Mouse (Mus musculus): ENCODE measurements around the gene C1qtnf1. TPM values are rescaled to one million over a fixed set of nuclear protein-coding genes. Genes with fewer than 3 reads are reported as not detected.

The C1qtnf1 gene
- polyA plus RNA-seq, 1 experiment = 24.2 TPM

DNA sequence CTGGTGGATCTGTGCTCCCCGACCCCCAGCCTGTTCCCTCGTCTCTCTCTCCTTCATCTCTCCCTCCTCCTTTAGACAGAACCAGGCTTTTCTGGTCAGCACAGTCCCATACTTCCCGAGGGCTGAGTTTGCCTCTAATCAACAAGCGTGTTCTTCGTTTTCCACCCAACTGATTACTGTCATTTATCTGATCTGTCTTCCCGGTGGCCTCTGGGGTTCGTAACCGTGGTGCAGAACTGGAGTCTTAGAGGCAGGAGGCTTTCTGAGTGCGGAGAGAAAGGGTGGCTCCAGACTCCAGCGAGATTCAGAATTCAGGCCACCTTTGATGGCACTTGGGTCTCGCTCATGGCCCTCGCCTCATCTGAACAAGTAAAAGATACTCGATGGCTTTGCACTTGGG is 6.1 kb downstream of the C1qtnf1 start:
- no peaks in the 10 kb centered on the region for H3K27me3 ChIP-seq (replicated peaks; ENCODE audit: control insufficient read depth, insufficient read depth, low read length)
- H3K36me3 ChIP-seq (ENCODE audit: control insufficient read depth, insufficient read depth, low read length) = no peaks in the 10 kb centered on the region
- no peak overlapping the region for H3K27ac ChIP-seq (ENCODE audit: insufficient read depth, low read depth, low read length)
- TF ChIP-seq POLR2A (IDR thresholded peaks at IDR 0.05; ENCODE audit: low read depth, low read length) (no peak), CTCF (conservative IDR thresholded peaks at IDR 0.05; ENCODE audit: insufficient read depth, insufficient read length, low read depth, low read length) (no peak)
- H3K4me1 ChIP-seq (ENCODE audit: control insufficient read depth, insufficient read depth, low read length) = peaks cover 31% of the 10 kb centered on the region
- 58% methylated on average over 13 of the region's 13 CpGs for WGBS
- DNase-seq = no peak
- H3K4me3 ChIP-seq (ENCODE audit: insufficient read depth, low read depth, low read length) = no peak overlapping the region

DNA sequence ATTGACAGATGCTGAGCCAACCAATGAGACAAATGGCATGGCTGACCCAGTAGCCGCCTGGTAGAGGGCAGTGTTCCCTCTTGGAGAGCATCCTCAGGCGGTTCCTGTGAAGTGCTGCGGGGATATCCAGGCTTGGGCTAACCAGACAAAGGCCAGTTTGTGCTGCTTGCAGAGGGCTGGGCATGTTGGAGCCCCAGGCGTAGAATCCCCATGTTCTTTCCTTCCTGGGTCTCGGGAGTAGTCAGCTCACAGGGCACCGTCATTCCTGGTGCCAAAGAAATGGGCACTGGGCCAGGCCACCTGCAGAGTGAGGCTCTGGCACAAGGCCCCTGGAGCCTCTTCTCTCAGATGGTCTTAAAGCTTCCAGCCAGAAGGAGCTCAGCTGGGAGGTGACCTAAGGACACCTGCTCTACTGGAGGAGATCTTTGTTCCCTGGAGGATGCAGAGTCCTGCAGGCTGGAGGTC is 8.5 kb downstream of the C1qtnf1 start:
- Histone ChIP-seq H3K27me3 (replicated peaks; ENCODE audit: control insufficient read depth, insufficient read depth, low read length) (no peaks in the 10 kb centered on the region), H3K36me3 (ENCODE audit: control insufficient read depth, insufficient read depth, low read length) (no peaks in the 10 kb centered on the region), H3K27ac (ENCODE audit: insufficient read depth, low read depth, low read length) (peak overlapping the region; percentile 19; the same call in 1 of the 2 replicates), H3K4me3 (ENCODE audit: insufficient read depth, low read depth, low read length) (no peak overlapping the region), H3K4me1 (ENCODE audit: control insufficient read depth, insufficient read depth, low read length) (peaks cover 20% of the 10 kb centered on the region)
- 25% methylated on average over 6 of the region's 6 CpGs for WGBS
- TF ChIP-seq POLR2A (IDR thresholded peaks at IDR 0.05; ENCODE audit: low read depth, low read length) = no peak
- TF ChIP-seq CTCF (conservative IDR thresholded peaks at IDR 0.05; ENCODE audit: insufficient read depth, insufficient read length, low read depth, low read length) = peak; percentile 38
- peak; percentile 80 for DNase-seq

DNA sequence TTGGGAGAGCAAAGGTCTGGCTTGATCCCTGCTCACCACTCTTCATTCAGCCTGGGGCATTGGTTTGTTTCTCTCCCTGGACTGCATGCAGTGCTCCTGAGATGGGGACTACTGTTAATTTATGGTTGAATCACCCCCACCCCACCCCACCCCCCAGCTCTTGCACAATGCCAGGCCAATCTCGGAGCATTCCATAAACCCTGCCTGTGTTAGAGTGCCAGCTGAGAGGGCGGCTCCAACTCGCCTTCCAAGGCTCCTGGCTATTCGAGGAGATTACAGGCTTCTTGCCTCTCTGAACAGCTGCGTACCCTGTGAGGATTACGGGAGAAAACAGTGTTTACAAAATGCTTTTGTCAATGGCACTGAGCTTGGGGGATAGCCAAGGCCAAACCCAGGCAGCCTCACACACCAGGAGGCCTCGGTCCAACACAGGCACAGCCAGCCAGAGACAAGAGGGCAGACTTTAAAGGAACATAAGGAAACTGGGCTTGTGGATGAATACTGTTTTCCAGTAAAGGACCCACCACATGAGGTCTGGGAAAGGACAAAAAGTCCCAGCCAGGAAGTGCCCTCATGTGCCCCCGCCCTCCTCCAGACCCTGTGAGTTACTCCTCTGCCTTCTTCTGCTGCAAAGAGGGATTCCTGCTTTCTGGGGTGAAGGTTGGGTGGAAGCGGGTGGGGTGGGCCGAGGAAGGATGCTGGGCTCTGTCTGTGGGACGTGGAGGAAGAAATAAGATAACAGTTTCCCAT is 10.8 kb downstream of the C1qtnf1 start:
- Histone ChIP-seq H3K4me3 (ENCODE audit: insufficient read depth, low read depth, low read length) (no peak overlapping the region), H3K27ac (ENCODE audit: insufficient read depth, low read depth, low read length) (peak overlapping the region; percentile 11; the same call in 1 of the 2 replicates), H3K36me3 (ENCODE audit: control insufficient read depth, insufficient read depth, low read length) (no peaks in the 10 kb centered on the region), H3K4me1 (ENCODE audit: control insufficient read depth, insufficient read depth, low read length) (peaks cover 20% of the 10 kb centered on the region), H3K27me3 (replicated peaks; ENCODE audit: control insufficient read depth, insufficient read depth, low read length) (no peaks in the 10 kb centered on the region)
- DNase-seq = no peak
- WGBS = 28% methylated on average over 11 of the region's 11 CpGs
- no peak for TF ChIP-seq POLR2A (IDR thresholded peaks at IDR 0.05; ENCODE audit: low read depth, low read length)
- no peak for TF ChIP-seq CTCF (conservative IDR thresholded peaks at IDR 0.05; ENCODE audit: insufficient read depth, insufficient read length, low read depth, low read length)

DNA sequence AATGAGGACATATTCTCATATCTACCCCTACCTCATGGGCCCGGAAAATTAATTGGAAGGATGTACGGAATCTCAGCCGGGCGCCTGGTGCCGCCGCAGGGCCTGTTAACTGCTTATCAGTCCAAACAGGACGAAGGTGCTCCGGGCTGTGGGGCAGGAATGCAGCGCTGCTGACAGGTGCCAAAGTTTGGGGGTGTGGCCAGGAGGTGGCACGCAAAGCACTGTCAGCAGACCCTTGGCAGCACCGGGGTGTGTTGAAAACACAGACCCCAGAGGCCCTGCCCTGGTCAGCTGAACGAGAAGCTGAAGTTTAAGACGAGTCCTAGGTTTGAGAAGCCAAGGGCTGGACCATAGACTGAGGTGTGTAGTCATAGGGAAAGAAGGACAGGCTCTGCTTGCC is 14.7 kb downstream of the C1qtnf1 start:
- no peaks in the 10 kb centered on the region for H3K27me3 ChIP-seq (replicated peaks; ENCODE audit: control insufficient read depth, insufficient read depth, low read length)
- H3K27ac ChIP-seq (ENCODE audit: insufficient read depth, low read depth, low read length) = no peak overlapping the region
- no peaks in the 10 kb centered on the region for H3K36me3 ChIP-seq (ENCODE audit: control insufficient read depth, insufficient read depth, low read length)
- TF ChIP-seq POLR2A (IDR thresholded peaks at IDR 0.05; ENCODE audit: low read depth, low read length) = no peak
- TF ChIP-seq CTCF (conservative IDR thresholded peaks at IDR 0.05; ENCODE audit: insufficient read depth, insufficient read length, low read depth, low read length) = no peak
- H3K4me3 ChIP-seq (ENCODE audit: insufficient read depth, low read depth, low read length) = no peak overlapping the region
- 78% methylated on average over 13 of the region's 13 CpGs for WGBS
- peaks cover 10% of the 10 kb centered on the region for H3K4me1 ChIP-seq (ENCODE audit: control insufficient read depth, insufficient read depth, low read length)
- DNase-seq = no peak

DNA sequence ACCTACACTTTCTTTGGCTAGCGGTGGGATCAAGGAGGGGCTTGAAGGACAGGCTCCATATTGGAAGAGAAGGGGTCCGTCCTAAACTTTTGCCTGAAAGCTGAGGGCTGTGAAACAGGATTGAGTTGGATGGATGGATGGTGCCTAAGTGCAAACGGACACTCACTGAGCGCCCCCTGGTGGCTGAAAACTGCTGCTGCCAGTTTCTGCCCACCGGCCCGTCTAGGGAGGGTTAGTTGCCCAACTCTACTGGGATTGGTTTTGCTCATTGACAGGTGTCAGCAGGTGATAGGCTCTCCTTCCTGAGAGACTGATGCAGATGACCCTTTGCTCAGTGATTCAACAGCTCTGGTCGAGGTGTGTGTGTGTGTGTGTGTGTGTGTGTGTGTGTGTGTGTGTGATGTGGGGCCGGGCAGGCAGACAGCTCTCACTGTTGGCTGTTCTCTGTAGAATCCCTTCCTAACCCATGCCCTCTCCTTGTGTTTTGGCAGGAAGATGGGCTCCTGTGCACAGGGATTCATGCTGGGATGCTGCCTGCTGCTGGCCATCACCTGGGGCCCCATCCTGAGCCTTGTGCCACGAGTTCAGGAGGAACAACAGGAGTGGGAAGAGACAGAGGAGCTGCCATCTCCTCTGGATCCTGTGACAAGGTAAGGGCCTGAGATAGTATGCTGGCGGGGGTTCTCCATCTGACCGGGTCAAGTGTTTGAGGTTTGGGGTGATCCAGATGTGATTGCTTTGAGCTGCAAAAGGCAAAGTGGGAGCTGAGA is 15.4 kb downstream of the C1qtnf1 start:
- peak; percentile 69 for DNase-seq
- no peaks in the 10 kb centered on the region for H3K27me3 ChIP-seq (replicated peaks; ENCODE audit: control insufficient read depth, insufficient read depth, low read length)
- peaks cover 8% of the 10 kb centered on the region; the same call in 1 of the 2 replicates for H3K4me1 ChIP-seq (ENCODE audit: control insufficient read depth, insufficient read depth, low read length)
- TF ChIP-seq POLR2A (IDR thresholded peaks at IDR 0.05; ENCODE audit: low read depth, low read length) (no peak), CTCF (conservative IDR thresholded peaks at IDR 0.05; ENCODE audit: insufficient read depth, insufficient read length, low read depth, low read length) (peak; percentile 88)
- H3K4me3 ChIP-seq (ENCODE audit: insufficient read depth, low read depth, low read length) = no peak overlapping the region
- H3K36me3 ChIP-seq (ENCODE audit: control insufficient read depth, insufficient read depth, low read length) = no peaks in the 10 kb centered on the region
- no peak overlapping the region for H3K27ac ChIP-seq (ENCODE audit: insufficient read depth, low read depth, low read length)
- 34% methylated on average over 11 of the region's 11 CpGs for WGBS

DNA sequence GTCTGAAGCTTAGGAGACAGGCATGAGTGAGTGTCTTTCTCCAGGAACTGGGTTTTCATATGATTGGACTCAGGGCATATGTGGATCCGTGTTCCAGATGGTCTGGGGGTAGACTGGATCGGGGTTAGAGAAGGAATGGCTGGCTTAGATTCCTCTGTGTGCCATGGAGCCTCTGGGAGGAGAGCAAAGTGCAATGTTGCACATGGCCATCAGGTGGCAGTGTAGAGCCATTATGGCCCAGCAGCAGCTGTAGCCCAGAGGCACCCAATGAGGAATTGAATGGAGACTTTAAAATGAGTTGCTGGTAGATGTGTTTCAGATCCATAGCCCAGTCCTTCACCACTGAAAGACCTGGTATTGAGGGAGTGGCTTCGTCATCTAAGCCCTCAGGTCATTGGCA is 17.8 kb downstream of the C1qtnf1 start:
- Histone ChIP-seq H3K36me3 (ENCODE audit: control insufficient read depth, insufficient read depth, low read length) (no peaks in the 10 kb centered on the region), H3K27me3 (replicated peaks; ENCODE audit: control insufficient read depth, insufficient read depth, low read length) (no peaks in the 10 kb centered on the region), H3K4me1 (ENCODE audit: control insufficient read depth, insufficient read depth, low read length) (no peaks in the 10 kb centered on the region), H3K4me3 (ENCODE audit: insufficient read depth, low read depth, low read length) (no peak overlapping the region), H3K27ac (ENCODE audit: insufficient read depth, low read depth, low read length) (no peak overlapping the region)
- TF ChIP-seq POLR2A (IDR thresholded peaks at IDR 0.05; ENCODE audit: low read depth, low read length) (no peak), CTCF (conservative IDR thresholded peaks at IDR 0.05; ENCODE audit: insufficient read depth, insufficient read length, low read depth, low read length) (peak; percentile 99)
- WGBS = 10% methylated on average over 3 of the region's 3 CpGs
- DNase-seq = peak; percentile 58

DNA sequence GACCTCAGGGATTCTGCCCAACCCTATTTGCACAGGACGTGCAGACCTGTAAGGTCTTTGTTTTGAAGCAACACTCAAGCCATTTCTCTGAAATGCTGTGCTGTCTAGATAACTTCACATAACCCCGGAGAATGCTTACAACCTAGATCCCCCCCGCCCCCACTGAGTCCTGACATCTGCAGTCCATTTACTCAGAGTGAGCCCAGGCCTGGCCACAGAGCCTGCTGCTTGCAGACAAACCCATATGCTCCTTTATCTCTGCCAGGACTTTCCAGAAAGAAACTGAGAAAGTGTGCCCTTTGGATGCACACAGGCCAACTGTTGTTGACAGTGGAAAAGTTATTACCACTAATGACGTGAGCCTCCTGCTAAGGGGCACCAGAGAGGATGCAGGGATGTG is 19.3 kb downstream of the C1qtnf1 start:
- H3K4me1 ChIP-seq (ENCODE audit: control insufficient read depth, insufficient read depth, low read length) = no peaks in the 10 kb centered on the region
- TF ChIP-seq POLR2A (IDR thresholded peaks at IDR 0.05; ENCODE audit: low read depth, low read length) (no peak), CTCF (conservative IDR thresholded peaks at IDR 0.05; ENCODE audit: insufficient read depth, insufficient read length, low read depth, low read length) (no peak)
- H3K27me3 ChIP-seq (replicated peaks; ENCODE audit: control insufficient read depth, insufficient read depth, low read length) = no peaks in the 10 kb centered on the region
- 71% methylated on average over 4 of the region's 4 CpGs for WGBS
- H3K4me3 ChIP-seq (ENCODE audit: insufficient read depth, low read depth, low read length) = no peak overlapping the region
- H3K27ac ChIP-seq (ENCODE audit: insufficient read depth, low read depth, low read length) = no peak overlapping the region
- no peaks in the 10 kb centered on the region for H3K36me3 ChIP-seq (ENCODE audit: control insufficient read depth, insufficient read depth, low read length)
- no peak for DNase-seq
